Mouse (Mus musculus): Measurements from ENCODE around the gene Tmem51.

Gene Tmem51

DNA sequence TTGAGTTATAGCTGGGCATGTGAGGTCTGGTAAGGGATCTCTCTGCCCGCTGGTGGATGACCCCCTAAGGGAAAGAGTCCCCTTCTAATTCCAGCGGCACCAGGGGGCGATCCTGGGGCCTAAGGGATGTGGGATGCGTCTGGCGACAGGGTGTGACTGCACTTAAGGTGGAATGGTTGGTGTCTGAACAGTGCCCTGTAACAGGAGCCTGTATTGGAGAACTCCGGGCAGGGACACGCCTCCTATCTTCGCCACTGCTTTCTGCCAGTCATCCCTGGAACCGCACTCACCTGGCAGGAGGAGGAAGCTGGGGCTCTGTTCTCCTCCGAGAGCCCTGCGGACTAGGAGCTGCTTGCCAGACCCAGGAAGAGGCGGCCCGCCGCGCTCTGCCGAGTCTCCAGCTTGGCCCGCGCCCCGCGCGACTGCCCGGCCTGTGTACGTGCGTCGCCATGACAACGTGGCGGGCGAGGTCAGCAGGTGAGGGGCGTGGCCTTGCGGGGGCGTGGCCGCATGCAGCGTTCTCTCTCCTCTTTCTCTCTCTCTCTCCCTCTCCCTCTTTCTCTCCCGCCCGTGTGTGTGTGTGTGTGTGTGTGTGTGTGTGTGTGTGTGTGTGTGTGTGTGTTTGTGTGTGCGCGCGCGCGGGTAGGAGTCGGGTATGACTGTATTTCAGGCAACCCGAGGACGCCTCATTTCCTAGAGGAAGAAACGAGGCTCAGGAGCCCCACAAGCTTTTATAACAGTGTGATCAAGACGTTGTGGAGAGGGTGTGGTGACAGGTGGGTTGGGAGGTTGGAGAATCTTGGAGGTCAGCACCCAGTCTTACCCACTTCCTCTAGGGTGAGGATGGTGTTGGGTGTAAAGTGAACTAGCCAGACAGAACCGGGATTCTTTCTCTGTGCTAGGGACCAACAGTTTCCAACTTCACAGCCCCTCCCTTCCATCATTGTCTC, 69.2 kb downstream of the Tmem51 start, which contains the start of gene Fhad1:
TSS of gene Fhad1 (minus strand) at position 424 of the 950 bp plus-strand sequence.
- peak; percentile 93 to 95 for DNase-seq

DNA sequence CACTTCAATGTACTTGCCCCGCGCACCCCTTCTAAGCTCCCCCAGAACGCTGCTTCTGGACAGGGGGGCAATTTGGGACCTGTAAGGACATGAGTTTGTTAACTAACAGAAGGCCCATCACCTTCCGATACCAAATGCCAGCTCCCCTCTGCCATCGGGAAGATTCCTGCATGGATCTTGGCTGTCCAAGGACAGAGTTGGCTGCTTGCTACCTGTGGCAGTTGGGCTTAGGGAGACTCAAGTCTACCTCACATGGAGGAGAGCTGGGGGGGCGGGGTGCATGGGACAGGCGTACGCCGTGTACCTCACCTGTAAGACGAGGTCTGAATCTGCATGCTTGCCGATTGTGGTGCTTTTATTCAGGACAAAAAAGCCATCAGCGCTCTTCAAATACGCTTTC, 72.9 kb downstream of the Tmem51 start:
- DNase-seq = no peak

DNA sequence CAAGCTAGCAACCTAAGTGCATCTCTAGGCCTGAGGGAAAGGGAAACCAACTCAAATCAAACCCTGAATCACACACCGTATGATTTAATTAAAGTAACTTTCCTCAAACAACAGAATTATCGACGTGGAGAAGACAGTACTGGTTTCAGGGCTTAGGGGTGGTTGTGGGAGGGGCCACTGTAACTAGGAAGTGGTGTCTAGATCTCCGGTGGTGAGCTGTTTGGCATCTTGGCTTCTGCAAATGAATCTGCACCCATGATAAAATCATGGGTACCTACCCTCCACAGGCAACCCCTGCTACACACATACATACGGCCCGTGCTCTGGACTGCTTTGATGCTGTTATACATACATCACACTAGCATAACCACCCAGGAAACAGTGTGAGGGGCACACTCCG, 73.7 kb downstream of the Tmem51 start:
- no peak for DNase-seq

DNA sequence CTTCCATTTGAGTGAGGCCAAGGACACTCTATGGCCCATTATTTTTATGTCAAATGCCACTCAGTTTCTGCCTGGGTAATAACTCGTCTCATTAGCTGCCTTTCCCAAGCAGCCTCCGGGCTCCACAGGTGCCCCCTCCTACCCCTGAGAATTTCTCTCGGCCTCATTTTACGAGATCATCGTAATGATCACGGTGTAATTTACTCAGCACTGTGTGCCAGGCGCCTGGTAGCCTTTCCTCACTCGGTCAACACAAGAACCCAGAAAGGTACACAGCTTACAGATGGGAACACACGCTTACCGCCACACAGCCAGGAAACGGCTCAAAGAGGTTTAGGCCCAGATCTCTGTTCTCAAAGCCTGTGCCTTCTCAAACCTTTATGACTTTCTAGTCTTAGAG, 75.9 kb downstream of the Tmem51 start:
- no peak for DNase-seq

DNA sequence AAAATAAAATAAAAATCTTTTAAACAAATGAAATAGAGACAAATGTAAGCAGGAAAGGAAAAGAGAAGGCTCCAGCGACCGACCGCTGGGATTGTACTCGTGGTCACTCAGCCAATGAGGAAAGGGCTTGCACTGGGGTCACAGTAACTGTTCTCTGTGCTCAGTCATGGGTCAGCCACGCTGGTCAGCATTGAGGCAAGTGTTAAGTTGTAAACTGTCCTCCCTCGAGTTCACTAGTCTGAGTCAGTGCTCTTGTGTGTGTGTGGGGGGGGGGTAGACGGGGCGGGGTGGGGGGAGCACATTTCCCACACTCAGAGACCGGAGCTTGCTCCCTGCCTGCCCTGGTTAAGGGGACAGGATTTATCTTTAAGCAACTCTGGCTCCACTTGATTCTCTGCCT, 83.5 kb downstream of the Tmem51 start:
- DNase-seq = peak; percentile 56 to 61

DNA sequence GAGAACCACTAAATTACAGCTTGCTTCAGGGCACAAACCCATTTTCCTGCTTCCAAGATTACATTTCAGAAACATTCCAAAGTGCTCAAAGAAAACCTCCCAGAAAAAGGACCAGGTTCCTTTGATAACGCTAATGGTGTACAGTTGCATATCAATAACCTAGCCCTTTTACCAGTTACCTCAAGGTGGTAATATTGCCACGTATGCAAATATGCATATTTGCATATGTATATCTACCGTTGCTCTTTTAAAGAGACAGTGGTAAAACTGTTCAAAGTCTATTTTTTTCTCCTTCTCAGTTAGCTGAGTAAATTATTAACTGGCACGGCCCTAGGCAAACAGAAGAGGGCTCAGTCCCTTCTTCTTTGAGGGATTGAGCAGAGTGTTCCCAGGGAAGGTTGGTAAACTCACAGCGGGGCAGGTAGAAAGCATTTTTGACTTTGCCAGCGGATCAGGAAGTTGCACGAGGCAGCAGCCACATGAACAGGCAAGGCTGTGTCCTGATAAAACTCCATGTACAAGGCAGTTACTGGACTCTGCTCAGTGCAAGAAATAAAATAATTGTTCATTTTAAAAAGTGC, 84.5 kb downstream of the Tmem51 start:
- peak; percentile 66 to 83 for DNase-seq

DNA sequence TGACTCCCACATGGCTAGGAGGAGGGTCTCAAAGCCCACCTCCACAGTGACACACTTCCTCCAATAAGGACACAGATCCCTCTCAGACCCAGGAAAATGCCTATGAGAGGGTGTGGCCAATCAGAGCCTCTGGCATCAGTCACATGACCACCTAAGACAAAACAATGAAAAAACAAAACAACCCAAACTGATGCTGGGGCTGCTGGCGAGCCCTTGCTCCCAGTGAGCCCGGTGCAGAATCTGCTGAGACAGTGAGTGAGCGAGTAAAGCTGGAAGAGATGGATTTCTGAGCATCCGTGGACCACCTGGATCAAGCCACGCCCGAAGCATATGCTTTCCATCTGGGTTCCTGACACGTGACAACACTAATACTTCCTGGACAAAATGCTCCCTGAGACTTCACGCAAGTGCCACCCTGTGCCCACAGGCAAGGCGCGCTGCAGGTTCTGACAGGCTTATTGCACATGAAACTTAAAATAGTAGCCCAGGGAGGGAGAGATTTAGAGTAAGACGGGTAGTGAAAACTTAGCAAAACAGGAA, 85.8 kb downstream of the Tmem51 start:
- DNase-seq = peak; percentile 22 to 28

DNA sequence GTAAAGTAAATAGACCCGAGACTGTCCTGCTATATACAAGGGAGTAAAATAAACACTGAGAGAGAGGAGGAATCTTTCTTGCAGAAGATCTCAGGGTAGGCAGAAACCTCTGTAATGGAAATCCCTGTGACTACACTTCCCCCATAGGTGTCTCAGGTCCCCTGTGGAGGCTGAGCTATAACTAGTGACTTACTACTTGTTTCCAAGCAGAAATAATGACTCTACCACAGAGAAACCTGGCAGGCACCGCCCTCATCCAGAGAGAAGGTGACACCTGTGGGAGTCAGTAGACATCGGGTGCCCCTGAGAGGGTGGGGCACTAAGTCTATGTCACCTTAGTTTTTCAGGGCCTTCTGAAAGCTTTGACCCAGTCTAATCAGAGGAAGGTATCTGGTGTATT, 87.2 kb downstream of the Tmem51 start:
- no peak for DNase-seq

DNA sequence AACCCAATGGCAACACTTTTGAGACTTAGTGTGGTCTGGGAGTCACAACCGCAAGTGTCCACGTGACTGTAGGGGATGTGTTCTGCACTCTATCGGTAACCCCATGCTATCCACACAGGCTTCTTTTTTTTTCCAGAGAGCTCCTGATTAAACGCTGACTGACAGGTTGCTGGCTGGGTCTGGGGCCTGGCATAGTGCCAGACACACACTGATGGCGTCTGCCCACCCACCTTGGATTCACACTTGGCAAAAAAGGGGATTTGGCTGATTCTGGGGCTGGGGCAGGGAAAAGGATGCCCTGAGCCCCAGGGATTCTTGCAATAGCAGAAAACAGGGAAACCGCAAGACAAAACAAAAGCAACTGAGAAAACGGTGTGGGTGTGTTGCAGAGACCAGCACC, 88.0 kb downstream of the Tmem51 start:
- no peak for DNase-seq

DNA sequence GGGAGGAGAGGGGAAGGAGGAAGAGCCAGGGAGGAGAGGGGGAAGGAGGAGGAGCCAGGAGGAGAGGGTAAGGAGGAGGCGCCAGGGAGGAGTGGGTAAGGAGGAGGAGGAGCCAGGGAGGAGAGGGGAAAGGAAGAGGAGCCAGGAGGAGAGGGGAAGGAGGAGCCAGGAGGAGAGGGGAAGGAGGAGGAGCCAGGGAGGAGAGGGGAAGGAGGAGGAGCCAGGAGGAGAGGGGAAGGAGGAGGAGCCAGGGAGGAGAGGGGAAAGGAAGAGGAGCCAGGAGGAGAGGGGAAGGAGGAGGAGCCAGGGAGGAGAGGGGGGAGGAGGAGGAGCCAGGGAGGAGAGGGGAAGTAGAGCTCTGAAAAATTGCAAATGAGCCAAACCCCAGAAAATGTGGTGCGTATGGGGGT, 90.0 kb downstream of the Tmem51 start:
- peak in 1 of 2 experiments; percentile 18 for DNase-seq

DNA sequence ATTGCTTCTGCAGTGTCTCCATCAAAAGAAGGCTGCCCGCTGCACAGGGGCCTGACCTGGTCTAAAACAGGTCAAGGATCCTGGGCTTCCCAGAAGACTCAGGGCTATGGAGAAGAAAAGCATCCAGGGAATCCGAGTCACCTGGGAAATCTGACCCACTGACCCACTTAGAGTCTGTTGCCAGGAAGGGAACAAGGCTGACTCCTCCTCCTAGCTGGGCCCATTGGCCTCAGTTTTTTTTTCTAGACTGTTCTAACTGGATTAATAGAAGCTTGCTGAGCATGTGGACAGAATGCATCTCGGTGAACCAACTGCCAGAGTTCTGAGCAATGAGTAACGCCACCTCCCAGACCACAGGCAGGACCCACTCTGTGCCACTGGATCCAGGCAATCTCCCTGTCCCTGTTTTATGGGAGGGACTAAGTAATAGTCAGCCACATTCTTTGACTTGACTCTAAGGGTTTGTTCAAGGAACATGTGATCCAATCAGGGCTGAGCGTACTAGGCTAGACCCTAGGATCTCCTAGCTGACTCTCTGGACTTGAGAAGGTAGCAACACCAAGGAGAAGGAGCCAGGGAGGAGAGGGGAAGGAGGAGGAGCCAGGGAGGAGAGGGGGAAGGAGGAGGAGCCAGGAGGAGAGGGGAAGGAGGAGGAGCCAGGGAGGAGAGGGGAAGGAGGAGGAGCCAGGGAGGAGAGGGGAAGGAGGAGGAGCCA, 90.6 kb downstream of the Tmem51 start:
- peak; percentile 33 to 54 for DNase-seq

DNA sequence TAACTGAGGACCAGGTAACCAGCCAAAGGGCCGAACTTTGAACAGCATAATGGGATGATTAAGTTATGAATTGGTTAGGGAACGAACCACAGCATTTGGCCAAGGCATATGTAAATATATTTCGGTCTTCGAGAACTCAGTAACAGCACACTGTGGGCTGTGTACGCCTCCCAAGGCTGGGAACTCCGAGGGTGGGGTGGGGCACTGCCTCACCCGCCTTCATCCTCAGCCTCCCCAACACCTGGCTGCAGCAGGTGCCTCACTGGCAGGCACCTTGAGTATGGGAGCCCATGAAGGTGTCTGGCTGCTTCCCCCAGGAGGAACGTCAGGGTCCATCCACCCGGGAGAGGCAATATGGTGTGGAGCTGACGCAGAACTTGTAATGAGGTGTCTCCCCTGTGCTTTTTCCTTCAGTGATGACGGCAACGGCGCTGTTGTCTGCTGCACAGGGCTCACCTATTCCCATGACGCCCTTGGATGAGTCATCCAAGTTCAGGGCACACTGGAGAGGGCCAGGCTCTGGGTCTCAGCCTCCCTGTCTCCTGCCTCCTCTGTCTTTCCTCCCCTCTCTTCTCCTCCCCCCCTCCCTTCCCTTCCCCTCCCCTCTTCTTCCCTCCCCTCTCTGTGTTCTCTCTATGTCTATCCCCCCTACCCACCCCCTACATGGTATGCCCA, 91.4 kb downstream of the Tmem51 start:
- no peak for DNase-seq

DNA sequence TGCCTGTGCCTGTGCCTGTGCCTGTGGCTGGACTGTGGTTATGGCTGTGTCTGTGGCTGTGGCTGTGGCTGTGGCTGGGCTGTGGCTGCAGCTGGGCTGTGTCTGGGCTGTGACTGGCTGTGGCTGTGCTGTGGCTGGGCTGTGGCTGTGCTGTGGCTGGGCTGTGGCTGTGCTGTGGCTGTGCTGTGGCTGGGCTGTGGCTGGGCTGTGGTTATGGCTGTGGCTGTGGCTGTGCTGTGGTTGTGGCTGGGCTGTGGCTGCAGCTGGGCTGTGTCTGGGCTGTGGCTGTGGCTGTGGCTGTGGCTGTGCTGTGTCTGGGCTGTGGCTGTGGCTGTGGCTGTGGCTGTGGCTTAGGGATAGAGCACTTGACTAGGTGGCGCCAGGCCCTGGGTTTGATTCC, 95.9 kb downstream of the Tmem51 start:
- DNase-seq = no peak

DNA sequence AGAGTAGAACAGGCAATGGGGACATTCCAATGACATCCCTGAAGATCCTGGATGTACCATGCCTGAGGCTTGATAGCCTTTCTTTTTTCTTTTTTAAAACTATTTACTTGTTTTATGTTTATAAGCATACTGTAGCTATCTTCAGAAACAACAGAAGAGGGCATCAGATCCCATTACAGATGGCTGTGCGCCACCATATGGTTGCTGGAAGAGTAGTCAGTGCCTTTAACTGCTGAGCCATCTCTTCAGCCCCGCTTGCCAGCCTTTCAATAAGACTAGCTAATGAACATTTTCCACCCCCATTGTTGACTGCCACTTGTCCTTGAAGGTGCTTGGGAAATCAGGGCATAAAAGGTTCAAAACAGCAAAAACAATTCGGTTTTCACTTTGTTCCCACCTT, 100.4 kb downstream of the Tmem51 start:
- peak in 1 of 2 experiments; percentile 39 for DNase-seq

DNA sequence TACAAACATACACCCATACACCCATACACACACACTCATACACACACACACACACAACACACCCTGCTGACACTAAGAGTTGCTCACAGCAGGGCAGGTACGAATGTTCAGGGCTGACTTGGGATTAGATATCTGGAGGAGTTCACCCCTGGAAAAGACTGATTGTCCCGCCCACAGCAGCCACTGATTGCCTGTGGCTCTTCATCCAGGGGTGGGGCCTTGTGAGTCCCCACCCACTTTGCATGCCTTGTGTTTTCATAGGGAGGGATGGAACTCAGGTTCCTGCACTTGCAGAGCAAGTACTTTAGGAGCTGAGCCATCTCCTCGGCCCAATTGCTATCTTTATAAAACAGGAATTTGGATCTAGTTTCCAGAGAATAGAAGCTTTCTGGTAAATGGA, 102.6 kb downstream of the Tmem51 start:
- no peak for DNase-seq

Data from kidney, postnatal 36 days (tissue).